Mouse (Mus musculus) adrenal gland (tissue): ENCODE results near the gene Dusp3.
"Not testable (repeated sequence)": the region's sequence is repeated elsewhere in the genome, so short reads cannot be mapped to it uniquely, and the experiment has no call there.

Experiments
- intact Hi-C: fragments of 180-260 bp; cut with DNase I; formaldehyde crosslinking; loops from one replicate; pipeline ENCODE4 v1.15.1; 2025

Dusp3 gene

DNA sequence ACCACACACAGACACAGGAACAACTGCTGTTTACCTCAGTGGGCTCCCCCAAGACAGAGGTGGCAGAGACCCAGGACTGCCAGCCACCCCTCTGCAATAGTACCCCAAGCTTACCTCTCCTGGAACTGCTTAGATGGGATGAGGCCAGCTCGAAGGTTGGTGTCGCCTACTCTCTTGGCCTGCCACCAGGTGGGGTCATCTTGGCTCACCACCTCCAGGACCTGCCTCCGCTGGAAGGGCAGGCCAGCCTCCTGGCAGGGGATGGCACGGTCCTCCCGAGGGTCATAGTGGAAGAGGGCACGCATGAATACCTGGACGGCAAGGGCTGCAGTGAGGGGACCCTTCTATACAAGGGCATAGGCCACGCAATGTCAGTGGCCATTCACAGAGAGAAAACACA is 26.4 kb upstream of the Dusp3 start:
- intact Hi-C loops = no loop called here

DNA sequence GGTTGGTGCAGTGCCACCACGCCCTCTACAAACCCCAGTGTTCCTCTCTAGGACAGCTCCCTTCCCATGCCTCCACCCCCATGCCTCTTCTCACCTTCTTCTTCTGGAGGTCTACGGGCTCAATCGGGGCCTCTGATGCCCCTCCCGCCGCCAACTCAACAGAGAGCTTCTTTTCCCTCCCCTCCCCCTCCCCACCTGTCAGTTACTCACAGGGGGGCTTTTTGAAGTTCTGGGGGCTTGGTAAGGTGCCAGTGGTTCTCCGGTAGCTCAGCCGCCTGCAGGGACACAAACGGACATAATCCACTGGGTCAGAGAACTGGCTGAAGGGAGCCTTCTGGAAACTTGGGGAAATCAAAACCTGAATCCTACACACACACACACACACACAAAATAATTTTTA is 24.7 kb upstream of the Dusp3 start:
- intact Hi-C loops = no loop called here

DNA sequence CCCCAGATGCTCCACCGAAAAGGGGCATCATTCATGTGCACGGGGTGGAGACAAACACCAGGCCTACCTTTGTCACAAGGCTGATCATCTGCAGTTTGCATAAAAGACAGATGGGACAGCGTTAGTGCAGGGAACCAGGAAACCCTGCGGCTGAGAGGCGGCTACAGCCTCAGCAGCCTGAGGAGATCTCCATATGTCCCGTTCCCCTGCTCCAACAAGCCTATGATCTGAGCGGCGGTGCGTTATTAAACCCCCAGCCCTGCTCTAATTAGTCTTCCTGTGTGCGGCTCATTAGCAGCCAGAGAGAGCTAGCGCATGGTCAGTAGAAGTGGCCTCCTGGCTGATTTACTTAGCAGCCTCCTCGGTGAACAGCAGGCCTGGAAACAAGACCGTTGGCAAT is 23.3 kb upstream of the Dusp3 start:
- intact Hi-C loops = no loop called here

DNA sequence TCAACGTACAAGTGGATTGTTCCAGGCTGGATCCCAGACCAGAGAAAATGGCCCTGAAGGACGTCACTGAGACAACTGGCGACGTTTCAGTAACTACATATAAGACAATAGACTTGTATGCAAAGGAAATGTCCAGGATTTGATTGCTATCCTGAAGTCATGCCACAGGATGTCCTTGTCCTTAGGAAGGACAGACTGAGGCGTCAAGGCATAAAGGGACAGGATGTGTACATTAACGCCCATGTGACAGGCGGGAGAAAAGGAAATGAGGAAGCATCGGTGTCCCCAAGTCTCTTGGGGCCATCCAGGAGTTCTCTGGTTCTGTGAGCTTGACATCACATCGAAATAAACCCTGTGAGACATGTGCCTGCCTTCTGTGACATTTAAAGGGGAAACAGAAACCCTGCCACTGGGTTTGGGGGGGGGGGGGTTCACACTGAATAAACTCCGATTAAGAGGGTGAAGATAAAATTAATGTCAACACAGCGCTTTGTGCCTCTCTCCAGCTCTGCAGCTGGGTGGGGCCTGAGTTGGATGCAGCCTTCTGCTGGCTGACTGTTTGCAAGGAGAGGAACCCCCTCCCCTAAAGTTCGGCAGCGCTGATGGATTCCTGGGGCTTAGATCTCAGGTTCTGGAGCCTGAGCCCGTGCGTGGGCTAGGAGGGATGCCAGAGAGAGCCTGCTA is 22.3 kb upstream of the Dusp3 start:
- intact Hi-C loops = no loop called here

DNA sequence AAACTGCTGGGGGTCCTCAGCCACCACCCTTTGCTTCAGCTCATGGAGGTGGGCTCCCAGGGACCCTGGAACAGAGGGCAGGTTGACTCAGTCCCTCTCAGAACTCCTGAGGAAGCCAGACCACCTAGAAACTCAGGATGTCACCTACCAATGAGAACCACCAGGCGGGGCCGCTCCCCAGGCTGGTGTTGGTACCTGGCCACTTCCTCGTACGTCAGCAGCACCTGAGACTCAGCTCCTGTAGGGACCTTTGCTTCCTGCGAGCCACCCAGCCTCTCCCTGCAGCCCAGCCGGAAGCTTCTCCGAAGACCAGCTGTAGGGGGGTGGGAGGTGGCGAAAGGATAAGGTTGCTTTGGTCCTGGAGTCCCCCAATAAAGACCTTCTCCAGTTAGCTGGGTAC is 21.6 kb upstream of the Dusp3 start:
- intact Hi-C loops = no loop called here

DNA sequence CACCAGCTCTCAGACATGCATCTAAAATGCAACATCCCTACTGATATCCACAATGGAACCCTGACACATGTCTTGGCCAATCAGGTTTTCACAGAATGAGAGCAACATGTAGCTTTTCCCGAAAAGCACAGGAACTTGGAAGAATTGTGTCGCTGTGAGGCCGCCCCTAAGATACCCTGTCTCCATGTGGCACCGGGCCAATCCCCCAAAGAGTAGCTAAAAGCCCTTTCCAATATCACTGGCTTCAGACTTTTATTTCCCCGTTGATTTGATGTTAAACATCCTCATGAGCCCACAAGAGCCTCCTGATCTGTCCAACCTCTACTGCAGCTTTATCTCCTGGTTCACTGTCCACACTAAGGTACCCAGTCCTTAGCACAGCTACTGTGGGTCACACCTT is 19.9 kb upstream of the Dusp3 start:
- intact Hi-C loops = no loop called here

DNA sequence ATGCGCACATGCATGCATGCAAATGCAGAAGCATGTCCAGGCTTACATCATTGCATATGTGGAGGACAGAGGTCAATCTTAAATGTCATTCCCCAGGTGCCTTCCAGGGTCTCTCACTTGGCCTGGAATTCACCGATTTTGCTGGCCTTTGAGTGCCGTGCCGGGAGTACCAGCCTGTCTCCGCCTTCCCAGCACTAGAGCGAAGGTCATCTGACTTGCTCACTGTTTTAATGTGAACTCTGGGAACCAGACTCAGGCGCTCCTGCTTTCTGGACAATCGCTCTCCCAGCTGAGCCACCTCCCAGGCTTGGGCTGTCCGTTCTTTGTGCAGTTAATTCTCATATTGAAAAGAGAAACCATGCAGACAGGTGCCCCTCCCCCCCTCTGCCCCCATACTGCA is 19.5 kb upstream of the Dusp3 start:
- intact Hi-C loops = no loop called here

DNA sequence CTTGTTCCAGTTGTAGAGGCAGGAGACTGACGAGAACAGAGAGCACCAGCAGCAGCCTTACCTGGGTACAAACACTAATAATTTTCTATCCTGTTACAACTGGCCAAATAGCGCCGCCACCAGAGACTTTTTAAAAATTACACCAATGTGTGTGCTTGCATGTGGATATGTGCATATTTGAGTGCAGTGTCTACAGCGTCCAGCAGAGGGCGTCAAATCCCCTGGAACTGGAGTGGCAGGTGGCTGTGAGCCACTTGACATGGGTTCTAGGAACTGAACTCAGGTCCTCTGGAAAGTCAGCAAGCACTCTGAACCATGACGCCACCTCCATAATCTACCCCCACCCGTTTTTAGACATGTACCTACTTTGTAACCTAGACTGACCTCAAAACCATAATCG is 17.4 kb upstream of the Dusp3 start:
- intact Hi-C loops = no loop called here

DNA sequence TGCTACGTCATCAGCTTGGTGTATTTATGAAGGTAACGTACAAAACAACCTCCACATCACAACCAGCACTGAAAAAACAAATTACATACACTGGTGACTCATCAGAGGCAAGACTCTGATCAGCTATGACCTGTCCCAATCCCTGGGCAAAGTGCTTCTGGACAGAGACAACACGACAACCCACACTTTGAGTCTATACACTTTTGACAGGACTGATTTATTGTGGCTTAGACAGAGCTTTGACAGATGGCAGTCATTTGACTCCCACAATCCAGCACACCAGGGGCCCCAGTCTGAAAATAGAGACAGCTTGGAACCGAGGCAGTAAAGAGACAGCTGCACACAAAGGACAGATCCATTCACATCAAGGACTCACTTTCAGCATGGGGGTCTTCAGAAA is 12.7 kb upstream of the Dusp3 start:
- intact Hi-C loops = loop anchor here (10.0 kb wide), 1 partner anchor 125 kb away; no protein-coding TSS in a partner anchor

DNA sequence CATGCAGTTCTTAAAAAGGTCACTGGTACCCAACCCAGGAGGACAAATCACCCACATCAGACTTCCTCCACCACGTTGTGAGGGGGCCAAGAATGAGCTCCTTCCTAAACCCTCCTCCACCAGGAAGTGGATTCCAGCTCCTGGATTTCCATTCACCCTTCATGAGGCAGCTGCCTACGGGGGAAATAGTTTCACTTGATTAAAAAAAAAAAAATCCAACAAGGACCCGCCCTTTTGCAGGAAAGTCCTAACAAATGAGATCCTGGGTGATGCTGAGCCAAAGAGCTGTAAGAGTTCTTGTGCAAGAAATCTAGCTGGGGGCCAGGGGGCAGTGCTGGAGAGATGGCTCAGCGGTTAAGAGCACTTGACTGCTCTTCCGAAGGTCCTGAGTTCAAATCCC is 11.4 kb upstream of the Dusp3 start:
- intact Hi-C loops = loop anchor here (10.0 kb wide), 1 partner anchor 127 kb away; no protein-coding TSS in a partner anchor

DNA sequence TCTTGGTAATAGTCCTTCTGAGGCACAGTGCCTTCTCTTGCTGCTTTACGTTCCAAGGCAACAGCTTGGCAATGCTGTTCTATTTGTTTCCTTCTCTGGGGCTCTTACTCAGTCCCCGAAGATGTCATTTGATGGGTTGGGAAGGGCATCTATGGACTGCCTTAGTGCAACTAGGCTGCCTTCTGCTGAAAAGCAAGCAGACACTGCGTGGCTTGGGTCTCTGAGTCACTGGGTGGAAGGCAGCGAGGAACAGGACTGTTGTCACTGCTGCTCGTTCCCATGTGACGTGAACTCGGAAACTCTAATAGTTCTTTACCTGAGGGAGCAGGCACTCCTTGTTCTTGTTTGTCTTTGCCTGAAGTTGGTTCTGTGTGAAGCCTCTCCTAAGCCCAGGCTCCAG is 9.1 kb upstream of the Dusp3 start:
- intact Hi-C loops = loop anchor here (10.0 kb wide), 1 partner anchor 129 kb away; no protein-coding TSS in a partner anchor

DNA sequence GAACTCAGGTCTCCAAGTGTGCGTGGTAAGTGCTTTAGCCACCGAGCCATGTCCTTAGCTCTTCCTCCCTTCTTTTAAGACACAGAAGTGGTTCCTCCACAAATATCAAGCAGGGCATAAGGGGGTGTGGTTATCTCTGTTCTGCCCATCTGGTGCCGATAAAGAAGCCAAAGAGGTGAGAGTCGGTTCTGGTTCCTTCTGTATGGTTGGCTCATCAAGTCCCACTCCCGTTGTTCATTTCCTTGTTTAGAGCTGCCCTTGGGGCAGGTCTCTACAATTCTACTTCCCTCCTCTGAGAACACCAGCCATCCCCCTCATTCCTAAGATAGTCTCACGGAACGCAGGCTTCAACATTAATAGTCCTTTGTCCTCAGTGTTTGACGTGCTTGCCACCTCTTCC is 7.3 kb upstream of the Dusp3 start:
- intact Hi-C loops = loop anchor here (10.0 kb wide), 1 partner anchor 131 kb away; no protein-coding TSS in a partner anchor

DNA sequence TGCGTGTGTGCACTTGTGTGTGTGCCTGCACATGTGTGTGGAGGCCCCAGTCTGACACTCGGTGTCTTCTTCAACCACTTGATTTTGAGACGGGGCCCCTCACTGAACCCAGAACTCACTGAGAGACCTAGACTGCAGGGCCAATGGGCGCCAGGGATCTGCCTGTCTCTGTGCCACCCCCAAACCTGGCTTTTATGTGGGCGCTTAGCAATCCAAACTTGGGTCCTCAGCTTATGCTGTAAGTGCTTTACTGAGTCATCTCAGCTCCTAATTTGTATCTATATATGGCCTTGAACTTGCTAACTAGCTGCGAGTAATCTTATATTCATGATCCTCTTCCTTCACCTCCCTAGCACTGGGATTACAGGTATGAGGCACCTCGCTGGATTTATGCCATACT is 5.6 kb upstream of the Dusp3 start:
- intact Hi-C loops = loop anchor here (10.0 kb wide), 1 partner anchor 132 kb away; no protein-coding TSS in a partner anchor

DNA sequence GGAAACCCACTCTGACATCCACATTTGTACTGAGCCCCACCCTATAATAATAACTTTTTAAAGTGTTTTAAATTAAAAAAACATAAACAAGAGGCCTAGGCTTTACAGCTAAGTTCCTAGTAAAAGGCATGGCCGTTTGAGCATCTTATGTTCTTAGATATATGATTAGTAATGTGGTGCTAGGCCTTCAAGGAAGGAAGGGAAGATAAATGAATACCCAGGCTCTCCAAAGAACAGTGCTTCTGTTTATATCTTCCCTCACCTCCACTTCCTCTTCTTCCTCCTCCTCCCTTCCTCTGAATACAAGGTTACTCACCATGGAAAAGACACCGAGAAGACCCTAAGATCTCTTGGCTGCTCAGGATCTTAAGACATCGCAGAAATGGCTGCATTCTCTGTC is 5.0 kb upstream of the Dusp3 start:
- intact Hi-C loops = loop anchor here (10.0 kb wide), 1 partner anchor 133 kb away; no protein-coding TSS in a partner anchor

DNA sequence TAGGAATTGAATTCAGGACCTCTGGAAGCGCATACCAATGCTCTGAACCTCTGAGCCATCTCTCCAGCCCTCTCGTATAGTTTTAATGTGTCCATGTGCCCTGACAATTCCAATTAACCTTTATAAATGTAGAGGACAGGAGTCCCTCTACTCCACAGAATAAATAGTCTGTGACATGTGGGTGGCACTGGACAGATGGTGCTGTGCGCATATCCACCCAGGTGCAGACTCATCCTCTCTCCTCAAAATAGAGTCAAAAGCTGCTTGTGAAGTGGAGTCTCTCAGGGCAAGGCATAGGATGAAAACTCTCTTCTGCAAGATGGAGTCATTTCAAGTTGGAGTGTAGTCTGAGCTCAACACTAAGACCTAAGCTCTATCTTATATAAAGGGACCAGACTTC is 3.4 kb upstream of the Dusp3 start:
- intact Hi-C loops = loop anchor here (10.0 kb wide), 1 partner anchor 135 kb away; no protein-coding TSS in a partner anchor

DNA sequence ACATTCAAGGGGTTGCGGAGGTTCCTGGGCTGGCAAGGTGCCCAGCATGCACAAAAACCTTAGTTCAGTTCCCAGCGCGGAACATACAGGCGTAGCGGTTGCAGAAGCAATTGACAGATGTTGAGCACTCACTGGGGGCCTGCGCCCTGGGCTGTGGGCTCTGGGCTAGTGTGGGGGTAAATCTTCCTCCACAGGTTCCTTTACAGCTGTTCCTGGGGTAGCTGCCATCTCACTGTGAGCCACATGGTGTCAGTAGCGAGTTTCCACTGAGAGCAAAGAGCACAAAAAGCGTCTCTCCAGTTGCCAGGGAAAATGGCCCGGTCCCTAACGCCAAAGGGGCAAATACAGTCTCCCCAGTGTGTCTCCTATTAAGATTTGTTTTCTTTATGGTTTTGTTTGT is 823 bp downstream of the Dusp3 start:
- intact Hi-C loops = loop anchor here (1.0 kb wide), 1 partner anchor 53 kb away; no protein-coding TSS in a partner anchor

DNA sequence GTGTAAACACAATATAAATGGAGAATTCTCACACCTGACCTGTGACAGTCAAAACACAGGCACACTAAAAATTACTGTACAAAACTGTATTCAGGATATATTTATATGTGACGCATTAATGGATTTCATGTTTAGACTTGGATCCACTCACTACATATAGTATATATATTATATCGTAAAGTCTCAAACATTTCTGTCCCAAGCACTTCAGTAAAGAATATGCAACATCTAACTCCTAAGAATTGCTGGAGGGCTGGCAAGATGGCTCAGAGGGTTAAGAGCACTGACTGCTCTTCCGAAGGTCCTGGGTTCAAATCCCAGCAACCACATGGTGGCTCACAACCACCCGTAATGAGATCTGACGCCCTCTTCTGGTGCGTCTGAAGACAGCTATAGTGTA is 1.4 kb downstream of the Dusp3 start:
- intact Hi-C loops = not testable (repeated sequence)

DNA sequence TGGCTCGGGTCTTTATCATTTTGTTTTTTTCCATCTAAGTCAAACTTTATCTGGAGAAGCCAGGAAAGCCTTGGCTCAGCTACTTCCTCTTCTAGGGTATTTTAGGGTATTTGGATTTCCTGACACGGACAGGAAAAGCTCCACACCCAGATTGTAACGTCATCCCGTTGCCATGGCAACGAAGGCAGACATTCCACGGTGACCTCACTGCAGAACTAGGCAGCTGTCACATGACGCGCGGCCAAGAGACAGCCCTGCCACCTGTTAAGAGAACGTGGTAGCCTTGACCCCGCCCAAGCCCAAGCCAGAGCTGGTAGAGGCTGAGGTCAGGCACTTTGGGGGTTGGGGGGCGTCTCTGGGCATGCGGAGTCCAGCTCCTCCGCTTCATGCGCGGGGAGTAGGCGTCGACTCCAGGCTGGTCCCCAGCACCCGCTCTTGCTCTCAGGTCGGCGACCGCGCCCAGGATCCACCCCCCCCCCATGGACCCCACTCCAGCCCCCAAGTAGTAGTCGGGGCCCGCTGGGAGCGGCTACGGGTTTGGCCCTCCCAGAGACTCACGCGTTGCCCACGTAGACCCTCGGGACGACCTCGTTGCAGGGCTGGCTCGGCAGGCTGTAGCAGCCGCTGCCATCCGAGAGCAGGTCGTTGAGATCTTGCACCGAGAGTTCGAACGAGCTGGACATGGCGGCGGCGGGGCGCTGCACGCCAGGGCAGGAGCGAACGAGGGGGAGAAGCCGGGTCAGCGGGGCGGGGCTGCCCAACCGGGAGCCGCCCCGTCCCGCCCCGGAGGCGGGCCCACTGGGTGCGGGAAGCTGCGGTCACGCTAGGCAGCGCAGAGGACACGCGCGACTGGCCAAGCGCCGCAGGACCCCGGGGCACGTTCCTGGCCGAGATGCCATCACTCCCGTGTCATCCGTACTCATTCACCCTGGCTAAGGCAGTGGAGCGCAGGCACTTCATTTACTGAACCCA is 2.5 kb downstream of the Dusp3 start, which contains the start of gene Cfap97d1:
TSS of gene Cfap97d1 (plus strand) at position 226 of the 972 bp plus-strand sequence.
- intact Hi-C loops = no loop called here

DNA sequence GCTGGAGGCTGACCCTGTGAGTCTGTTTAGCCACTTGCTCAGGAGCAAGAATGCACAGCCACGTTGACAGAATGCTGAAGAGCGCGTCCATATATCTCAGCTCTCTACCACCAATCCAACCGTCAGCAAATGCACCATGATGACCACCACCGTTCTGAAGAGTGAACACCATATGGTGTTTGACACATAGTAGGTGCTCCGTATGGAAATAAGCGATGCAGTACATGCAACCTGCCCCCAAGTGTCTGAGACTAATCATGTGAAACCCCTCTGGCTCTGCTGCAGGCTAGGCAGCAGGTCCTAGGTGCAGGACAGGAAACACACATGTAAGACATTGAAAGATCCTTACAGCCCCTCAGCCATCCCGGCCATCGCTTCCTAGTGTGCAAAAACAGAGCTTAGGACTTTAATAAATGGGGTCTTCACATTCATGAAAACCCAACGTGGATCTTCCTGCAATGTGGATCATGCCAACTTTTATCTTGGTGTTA is 3.3 kb downstream of the Dusp3 start:
- intact Hi-C loops = no loop called here

DNA sequence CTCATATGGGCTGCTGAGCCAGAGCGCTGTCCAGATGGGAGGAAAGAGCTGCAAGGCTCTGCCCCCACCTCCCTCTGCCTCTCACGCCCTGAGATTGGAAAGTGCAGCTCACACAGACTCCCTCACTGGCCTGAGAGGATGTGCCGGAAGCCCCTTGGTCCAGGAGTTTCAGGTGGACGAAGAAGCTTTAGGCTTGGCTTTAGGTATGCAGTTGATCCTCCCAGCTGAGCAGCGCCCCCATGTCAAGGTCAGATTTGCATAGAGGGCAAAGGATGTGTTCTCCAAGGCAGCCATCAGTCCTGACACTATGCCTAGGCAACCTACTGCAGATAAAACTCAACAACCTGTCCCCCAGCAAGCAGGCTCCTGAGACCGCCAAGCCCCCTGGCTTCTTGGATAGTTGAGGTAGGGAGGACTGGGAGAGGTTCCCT is 3.8 kb downstream of the Dusp3 start:
- intact Hi-C loops = no loop called here

DNA sequence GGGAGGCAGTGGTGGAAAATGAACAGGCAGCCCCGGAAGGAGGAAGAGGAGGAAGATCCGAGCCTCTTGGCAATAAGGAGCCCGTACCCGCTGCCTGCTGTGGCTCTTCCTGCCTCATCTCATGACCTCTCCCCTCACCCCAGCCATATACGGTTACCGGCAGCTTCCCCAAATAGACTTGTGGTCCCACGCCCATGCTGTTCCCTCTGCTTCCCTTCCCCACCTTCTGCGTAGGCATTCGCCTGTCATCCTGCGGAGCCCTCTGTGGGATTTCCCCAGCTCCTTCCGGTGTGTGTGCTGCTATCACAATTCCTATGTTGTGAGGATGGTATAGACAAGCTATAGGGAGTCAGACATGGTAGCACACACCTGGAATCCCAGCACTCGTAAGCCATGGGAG is 5.0 kb downstream of the Dusp3 start:
- intact Hi-C loops = no loop called here
